Mouse (Mus musculus): ENCODE measurements at regions not wholly inside any gene's neighbourhood (a gene's known extent, or its start where the extent isn't known, plus 50 kb on each side); places are given as distances from the start of the nearest gene placed in this dataset.

GRCm38 (mm10) chr17:51526881-51527280 is 306.2 kb downstream of the Satb1 start:
- no peak for DNase-seq

GRCm38 (mm10) chr17:51526464-51526863 is 306.6 kb downstream of the Satb1 start:
- no peak for DNase-seq

- DNase-seq: no peak
Measured at GRCm38 (mm10) chr17:51526021-51526420, 307.1 kb downstream of the Satb1 start.

- DNase-seq: no peak
Measured at GRCm38 (mm10) chr17:51525219-51525618, 307.9 kb downstream of the Satb1 start.

- DNase-seq: no peak
Measured at GRCm38 (mm10) chr17:51511917-51512316, 321.2 kb downstream of the Satb1 start.

GRCm38 (mm10) chr17:51500751-51501150 is 321.6 kb upstream of the Tbc1d5 start:
- DNase-seq: no peak

GRCm38 (mm10) chr17:51499541-51499940 is 320.4 kb upstream of the Tbc1d5 start:
- no peak for DNase-seq

GRCm38 (mm10) chr17:51495038-51495437 is 315.9 kb upstream of the Tbc1d5 start:
- DNase-seq: no peak

- DNase-seq: no peak
Measured at GRCm38 (mm10) chr17:51489386-51489785, 310.2 kb upstream of the Tbc1d5 start.

GRCm38 (mm10) chr17:51487918-51488445 is 308.8 kb upstream of the Tbc1d5 start:
- DNase-seq: no peak

- no peak for DNase-seq
Measured at GRCm38 (mm10) chr17:51477810-51478209, 298.7 kb upstream of the Tbc1d5 start.

GRCm38 (mm10) chr17:51477404-51477803 is 298.3 kb upstream of the Tbc1d5 start:
- no peak for DNase-seq

- DNase-seq: no peak
Measured at GRCm38 (mm10) chr17:51462137-51462880, 283.2 kb upstream of the Tbc1d5 start.

- no peak for DNase-seq
Measured at GRCm38 (mm10) chr17:51461248-51461647, 282.1 kb upstream of the Tbc1d5 start.

GRCm38 (mm10) chr17:51459119-51459518 is 280.0 kb upstream of the Tbc1d5 start:
- DNase-seq: no peak

GRCm38 (mm10) chr17:51415746-51416145 is 236.6 kb upstream of the Tbc1d5 start:
- DNase-seq: no peak

- no peak for DNase-seq
Measured at GRCm38 (mm10) chr17:51414304-51414703, 235.2 kb upstream of the Tbc1d5 start.

GRCm38 (mm10) chr17:51413741-51414140 is 234.6 kb upstream of the Tbc1d5 start:
- DNase-seq: no peak

GRCm38 (mm10) chr17:51411545-51412094 is 232.5 kb upstream of the Tbc1d5 start:
- DNase-seq: no peak

GRCm38 (mm10) chr17:51408894-51409293 is 229.7 kb upstream of the Tbc1d5 start:
- DNase-seq: no peak

- peak; percentile 48 for DNase-seq
Measured at GRCm38 (mm10) chr17:51408367-51408766, 229.2 kb upstream of the Tbc1d5 start.

- peak; percentile 33 for DNase-seq
Measured at GRCm38 (mm10) chr17:51407046-51407445, 227.9 kb upstream of the Tbc1d5 start.

- DNase-seq: no peak
Measured at GRCm38 (mm10) chr17:51405059-51405458, 225.9 kb upstream of the Tbc1d5 start.

GRCm38 (mm10) chr17:51397973-51398372 is 218.8 kb upstream of the Tbc1d5 start:
- DNase-seq: no peak

Data from liver (tissue).